Mouse (Mus musculus): ENCODE results near the gene Gm38431.

Gene Gm38431

GRCm38 (mm10) chr9:21091707-21092320, at the start of gene Gm38431, which contains the start of gene Raver1:
Gene Gm38431 (minus strand): TSS chr9:21091997.
Gene Raver1 (minus strand): TSS chr9:21092008.
- Histone ChIP-seq H3K9me3 (ENCODE audit: low read length) (no peaks in the 10 kb centered on the region), H3K4me3 (replicated peaks; ENCODE audit: low read length) (peak within 1 kb of the TSS; percentile 90), H3K4me1 (replicated peaks; ENCODE audit: low read depth, low read length) (peaks cover 76% of the 10 kb centered on the region), H3K36me3 (ENCODE audit: insufficient read depth, low read length) (peaks cover 68% of the 10 kb centered on the region), H3K27me3 (ENCODE audit: insufficient read depth, low read length) (no peaks in the 10 kb centered on the region)
- no peak for TF ChIP-seq CTCF (conservative IDR thresholded peaks at IDR 0.05; ENCODE audit: low read length)
- no peak for TF ChIP-seq NANOG (IDR thresholded peaks at IDR 0.05; ENCODE audit: borderline replicate concordance, low read length)
- TF ChIP-seq POU5F1 (IDR thresholded peaks at IDR 0.05; ENCODE audit: borderline replicate concordance, low read length): no peak

- TF ChIP-seq POU5F1 (IDR thresholded peaks at IDR 0.05; ENCODE audit: borderline replicate concordance, low read length): no peak
- TF ChIP-seq NANOG (IDR thresholded peaks at IDR 0.05; ENCODE audit: borderline replicate concordance, low read length): no peak
- no peak for TF ChIP-seq CTCF (conservative IDR thresholded peaks at IDR 0.05; ENCODE audit: low read length)
- H3K4me3 ChIP-seq (replicated peaks; ENCODE audit: low read length): no peak overlapping the region
- H3K36me3 ChIP-seq (ENCODE audit: insufficient read depth, low read length): peaks cover 75% of the 10 kb centered on the region
- no peaks in the 10 kb centered on the region for H3K27me3 ChIP-seq (ENCODE audit: insufficient read depth, low read length)
- H3K4me1 ChIP-seq (replicated peaks; ENCODE audit: low read depth, low read length): peaks cover 44% of the 10 kb centered on the region
- no peaks in the 10 kb centered on the region for H3K9me3 ChIP-seq (ENCODE audit: low read length)
Observed at GRCm38 (mm10) chr9:21138386-21138785, 46.6 kb upstream of the Gm38431 start.

GRCm38 (mm10) chr9:21137229-21137628, 45.4 kb upstream of the Gm38431 start:
- Histone ChIP-seq H3K27me3 (ENCODE audit: insufficient read depth, low read length) (no peaks in the 10 kb centered on the region), H3K9me3 (ENCODE audit: low read length) (no peaks in the 10 kb centered on the region), H3K4me3 (replicated peaks; ENCODE audit: low read length) (no peak overlapping the region), H3K4me1 (replicated peaks; ENCODE audit: low read depth, low read length) (peaks cover 42% of the 10 kb centered on the region), H3K36me3 (ENCODE audit: insufficient read depth, low read length) (peaks cover 64% of the 10 kb centered on the region)
- no peak for TF ChIP-seq NANOG (IDR thresholded peaks at IDR 0.05; ENCODE audit: borderline replicate concordance, low read length)
- no peak for TF ChIP-seq POU5F1 (IDR thresholded peaks at IDR 0.05; ENCODE audit: borderline replicate concordance, low read length)
- TF ChIP-seq CTCF (conservative IDR thresholded peaks at IDR 0.05; ENCODE audit: low read length): peak; percentile 62

GRCm38 (mm10) chr9:21136401-21136800, 44.6 kb upstream of the Gm38431 start:
- Histone ChIP-seq H3K4me1 (replicated peaks; ENCODE audit: low read depth, low read length) (peaks cover 43% of the 10 kb centered on the region), H3K4me3 (replicated peaks; ENCODE audit: low read length) (no peak overlapping the region), H3K9me3 (ENCODE audit: low read length) (no peaks in the 10 kb centered on the region), H3K36me3 (ENCODE audit: insufficient read depth, low read length) (peaks cover 55% of the 10 kb centered on the region), H3K27me3 (ENCODE audit: insufficient read depth, low read length) (no peaks in the 10 kb centered on the region)
- TF ChIP-seq NANOG (IDR thresholded peaks at IDR 0.05; ENCODE audit: borderline replicate concordance, low read length): no peak
- TF ChIP-seq CTCF (conservative IDR thresholded peaks at IDR 0.05; ENCODE audit: low read length): no peak
- TF ChIP-seq POU5F1 (IDR thresholded peaks at IDR 0.05; ENCODE audit: borderline replicate concordance, low read length): no peak

GRCm38 (mm10) chr9:21135941-21136381, 44.2 kb upstream of the Gm38431 start:
- Histone ChIP-seq H3K4me1 (replicated peaks; ENCODE audit: low read depth, low read length) (peaks cover 44% of the 10 kb centered on the region), H3K9me3 (ENCODE audit: low read length) (no peaks in the 10 kb centered on the region), H3K4me3 (replicated peaks; ENCODE audit: low read length) (no peak overlapping the region), H3K36me3 (ENCODE audit: insufficient read depth, low read length) (peaks cover 51% of the 10 kb centered on the region), H3K27me3 (ENCODE audit: insufficient read depth, low read length) (no peaks in the 10 kb centered on the region)
- TF ChIP-seq POU5F1 (IDR thresholded peaks at IDR 0.05; ENCODE audit: borderline replicate concordance, low read length) (no peak), CTCF (conservative IDR thresholded peaks at IDR 0.05; ENCODE audit: low read length) (no peak), NANOG (IDR thresholded peaks at IDR 0.05; ENCODE audit: borderline replicate concordance, low read length) (no peak)

GRCm38 (mm10) chr9:21135329-21135890, 43.6 kb upstream of the Gm38431 start:
- H3K36me3 ChIP-seq (ENCODE audit: insufficient read depth, low read length): peaks cover 45% of the 10 kb centered on the region
- TF ChIP-seq POU5F1 (IDR thresholded peaks at IDR 0.05; ENCODE audit: borderline replicate concordance, low read length): no peak
- no peak for TF ChIP-seq NANOG (IDR thresholded peaks at IDR 0.05; ENCODE audit: borderline replicate concordance, low read length)
- TF ChIP-seq CTCF (conservative IDR thresholded peaks at IDR 0.05; ENCODE audit: low read length): no peak
- peaks cover 47% of the 10 kb centered on the region for H3K4me1 ChIP-seq (replicated peaks; ENCODE audit: low read depth, low read length)
- H3K4me3 ChIP-seq (replicated peaks; ENCODE audit: low read length): no peak overlapping the region
- H3K27me3 ChIP-seq (ENCODE audit: insufficient read depth, low read length): no peaks in the 10 kb centered on the region
- H3K9me3 ChIP-seq (ENCODE audit: low read length): no peaks in the 10 kb centered on the region

GRCm38 (mm10) chr9:21134595-21135328, 43.0 kb upstream of the Gm38431 start:
- peaks cover 54% of the 10 kb centered on the region for H3K4me1 ChIP-seq (replicated peaks; ENCODE audit: low read depth, low read length)
- H3K9me3 ChIP-seq (ENCODE audit: low read length): no peaks in the 10 kb centered on the region
- H3K36me3 ChIP-seq (ENCODE audit: insufficient read depth, low read length): peaks cover 39% of the 10 kb centered on the region
- H3K4me3 ChIP-seq (replicated peaks; ENCODE audit: low read length): no peak overlapping the region
- TF ChIP-seq NANOG (IDR thresholded peaks at IDR 0.05; ENCODE audit: borderline replicate concordance, low read length): no peak
- TF ChIP-seq POU5F1 (IDR thresholded peaks at IDR 0.05; ENCODE audit: borderline replicate concordance, low read length): no peak
- no peak for TF ChIP-seq CTCF (conservative IDR thresholded peaks at IDR 0.05; ENCODE audit: low read length)
- no peaks in the 10 kb centered on the region for H3K27me3 ChIP-seq (ENCODE audit: insufficient read depth, low read length)

GRCm38 (mm10) chr9:21133064-21133707, 41.4 kb upstream of the Gm38431 start:
- no peak overlapping the region for H3K4me3 ChIP-seq (replicated peaks; ENCODE audit: low read length)
- H3K36me3 ChIP-seq (ENCODE audit: insufficient read depth, low read length): peaks cover 30% of the 10 kb centered on the region
- no peak for TF ChIP-seq NANOG (IDR thresholded peaks at IDR 0.05; ENCODE audit: borderline replicate concordance, low read length)
- TF ChIP-seq POU5F1 (IDR thresholded peaks at IDR 0.05; ENCODE audit: borderline replicate concordance, low read length): no peak
- no peak for TF ChIP-seq CTCF (conservative IDR thresholded peaks at IDR 0.05; ENCODE audit: low read length)
- peaks cover 53% of the 10 kb centered on the region for H3K4me1 ChIP-seq (replicated peaks; ENCODE audit: low read depth, low read length)
- H3K27me3 ChIP-seq (ENCODE audit: insufficient read depth, low read length): no peaks in the 10 kb centered on the region
- no peaks in the 10 kb centered on the region for H3K9me3 ChIP-seq (ENCODE audit: low read length)

All from E14TG2a.4 (cell line).